Mouse (Mus musculus) heart, embryonic 10.5 days (tissue): ENCODE measurements around the gene Cst9. TPM values are rescaled to one million over a fixed set of nuclear protein-coding genes. Genes with fewer than 3 reads are reported as not detected.

Experiments used
- DNase-seq: peaks from one replicate; pipeline ENCODE4 v3.0.0-alpha.2; 2017; ENCODE audit warnings: low spot score
- H3K27ac ChIP-seq: fragments of 300-500 bp; sonication (generic); 2 replicates; pipeline ENCODE4 v1.5.1; 2016; ENCODE audit warnings: mild to moderate bottlenecking
- H3K27me3 ChIP-seq: fragments of 300-500 bp; sonication (generic); 2 replicates; pipeline ENCODE4 v1.6.1; 2016; ENCODE audit warnings: mild to moderate bottlenecking; ENCODE audit not compliant: poor library complexity, insufficient read depth, severe bottlenecking
- H3K36me3 ChIP-seq: fragments of 300-500 bp; sonication (generic); 2 replicates; pipeline ENCODE4 v1.6.1; 2016; ENCODE audit warnings: mild to moderate bottlenecking, moderate library complexity
- H3K4me1 ChIP-seq: fragments of 300-500 bp; sonication (generic); 2 replicates; pipeline ENCODE4 v1.6.1; 2016; ENCODE audit warnings: mild to moderate bottlenecking
- H3K4me3 ChIP-seq: fragments of 300-500 bp; sonication (generic); 2 replicates; pipeline ENCODE4 v1.5.1; 2016; ENCODE audit warnings: mild to moderate bottlenecking, moderate library complexity
- H3K9me3 ChIP-seq: fragments of 300-500 bp; sonication (generic); 2 replicates; pipeline ENCODE4 v1.6.1; 2016; ENCODE audit warnings: mild to moderate bottlenecking, moderate library complexity
- WGBS: fragments of 180-500 bp; shearing (Covaris S2); methylation state at CpG from one replicate; pipeline ENCODE4 v1.1.7; 2016; 5-methylcytosine and 5-hydroxymethylcytosine counted together
- polyA plus RNA-seq: library from polyadenylated mRNA; unstranded; fragments of >200 nt; fragmentation: Nextera tagmentation; extraction: Ambion mirVana; gene quantifications from 2 replicates; pipeline ENCODE4 v1.2.1, GENCODE M21; 2016

The Cst9 gene
- polyA plus RNA-seq, 1 experiment from 2014 or later, result 0.74 TPM

DNA sequence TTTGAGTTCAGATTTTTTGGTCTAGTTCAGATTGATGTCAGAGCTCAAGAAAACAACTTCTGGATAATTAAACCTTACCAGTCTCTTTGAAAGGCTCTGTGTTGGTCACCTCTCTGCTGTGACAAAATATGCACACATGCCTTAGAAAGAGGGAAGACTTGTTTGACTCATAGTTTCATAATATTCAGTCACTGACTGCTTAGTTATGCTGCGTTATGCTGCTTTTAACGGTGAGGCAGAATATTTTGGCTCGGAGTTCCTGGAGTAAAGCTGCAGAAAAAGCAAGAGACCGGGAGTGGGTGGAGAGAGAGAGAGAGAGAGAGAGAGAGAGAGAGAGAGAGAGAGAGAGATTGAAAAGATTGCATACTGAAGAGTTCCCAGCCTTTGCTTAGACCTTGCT lies 26.0 kb downstream of the Cst9 start:
- Histone ChIP-seq H3K36me3 (no peaks in the 10 kb centered on the region), H3K27ac (no peak overlapping the region), H3K4me3 (no peak overlapping the region), H3K4me1 (peaks cover 24% of the 10 kb centered on the region), H3K27me3 (no peaks in the 10 kb centered on the region), H3K9me3 (no peaks in the 10 kb centered on the region)
- DNase-seq, result no peak
- WGBS, result 86% methylated on average over 4 of the region's 4 CpGs

DNA sequence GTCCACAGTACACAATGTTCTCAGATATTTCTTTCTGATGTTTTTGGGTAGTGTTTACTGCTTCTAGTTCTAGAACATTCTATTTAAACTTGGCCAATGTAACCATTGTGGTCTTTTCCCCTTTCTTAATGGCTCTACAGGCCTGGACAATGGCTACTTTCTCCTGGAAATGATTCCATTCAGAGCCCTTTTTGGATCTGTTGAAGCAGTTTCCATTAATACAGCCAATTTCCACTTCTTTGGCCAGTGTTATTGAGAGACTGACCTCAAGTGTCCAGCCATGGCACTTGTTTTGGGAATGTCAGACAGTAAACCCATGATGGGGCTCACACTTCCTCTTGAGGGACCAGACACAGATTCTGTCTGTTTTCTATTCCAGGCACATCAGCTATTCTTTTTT lies 26.7 kb downstream of the Cst9 start:
- H3K27me3 ChIP-seq, result no peaks in the 10 kb centered on the region
- peaks cover 24% of the 10 kb centered on the region for H3K4me1 ChIP-seq
- H3K4me3 ChIP-seq, result no peak overlapping the region
- no peaks in the 10 kb centered on the region for H3K9me3 ChIP-seq
- no peaks in the 10 kb centered on the region for H3K36me3 ChIP-seq
- H3K27ac ChIP-seq, result no peak overlapping the region
- DNase-seq, result no peak

DNA sequence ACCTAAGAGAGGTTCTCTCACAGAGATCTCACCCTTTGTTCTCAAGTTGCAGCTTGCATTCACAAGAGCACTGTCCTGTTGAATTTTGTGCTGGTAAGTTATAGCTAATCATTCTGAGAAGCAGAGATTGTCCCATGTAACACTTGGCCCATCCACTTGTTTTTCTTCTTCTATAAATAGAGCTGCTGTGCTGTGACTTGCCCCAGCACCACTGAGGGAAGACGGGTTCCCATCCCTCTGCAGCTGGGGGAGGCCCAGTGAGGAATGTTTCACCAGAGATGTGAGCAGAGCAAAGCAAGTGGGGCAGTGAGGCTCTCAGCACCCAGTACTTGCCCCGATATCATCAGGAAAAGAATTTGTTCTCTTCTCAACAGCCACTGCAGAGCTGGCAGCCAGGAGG lies 30.0 kb downstream of the Cst9 start, which contains the start of gene 9230104L09Rik:
Gene 9230104L09Rik (minus strand): TSS at position 73 of the 400 bp plus-strand sequence.
- no peak for DNase-seq
- H3K27ac ChIP-seq, result peak within 1 kb of the TSS; percentile 69
- H3K4me3 ChIP-seq, result peak within 1 kb of the TSS; percentile 3; the same call in 1 of the 2 replicates
- no peaks in the 10 kb centered on the region for H3K36me3 ChIP-seq
- 19% methylated on average over 2 of the region's 2 CpGs for WGBS
- no peaks in the 10 kb centered on the region for H3K27me3 ChIP-seq
- peaks cover 13% of the 10 kb centered on the region; the same call in 1 of the 2 replicates for H3K4me1 ChIP-seq
- no peaks in the 10 kb centered on the region for H3K9me3 ChIP-seq

DNA sequence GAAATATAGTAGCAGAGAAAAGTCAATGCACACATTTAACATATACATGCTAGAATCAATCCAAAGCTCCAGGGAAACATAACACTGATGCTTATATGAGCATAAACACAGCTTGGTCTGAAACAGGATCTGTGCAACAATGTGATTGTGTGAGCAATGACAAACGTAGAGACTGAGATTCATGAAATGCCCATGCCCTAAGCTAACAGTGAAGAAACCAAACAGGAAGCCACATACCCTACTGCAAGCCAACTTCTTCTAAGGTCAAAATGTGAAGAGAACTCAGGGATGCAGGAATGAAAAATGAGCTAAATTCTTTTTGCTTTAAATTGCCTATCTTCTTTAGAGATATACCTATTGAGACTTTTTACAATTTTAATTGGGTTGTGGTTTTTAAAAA lies 34.0 kb downstream of the Cst9 start:
- H3K9me3 ChIP-seq, result no peaks in the 10 kb centered on the region
- no peak overlapping the region for H3K4me3 ChIP-seq
- WGBS, result 76% methylated on average over 1 of the region's 1 CpGs
- H3K27ac ChIP-seq, result no peak overlapping the region
- no peaks in the 10 kb centered on the region for H3K27me3 ChIP-seq
- H3K36me3 ChIP-seq, result peaks cover 27% of the 10 kb centered on the region
- peaks cover 31% of the 10 kb centered on the region for H3K4me1 ChIP-seq
- no peak for DNase-seq

DNA sequence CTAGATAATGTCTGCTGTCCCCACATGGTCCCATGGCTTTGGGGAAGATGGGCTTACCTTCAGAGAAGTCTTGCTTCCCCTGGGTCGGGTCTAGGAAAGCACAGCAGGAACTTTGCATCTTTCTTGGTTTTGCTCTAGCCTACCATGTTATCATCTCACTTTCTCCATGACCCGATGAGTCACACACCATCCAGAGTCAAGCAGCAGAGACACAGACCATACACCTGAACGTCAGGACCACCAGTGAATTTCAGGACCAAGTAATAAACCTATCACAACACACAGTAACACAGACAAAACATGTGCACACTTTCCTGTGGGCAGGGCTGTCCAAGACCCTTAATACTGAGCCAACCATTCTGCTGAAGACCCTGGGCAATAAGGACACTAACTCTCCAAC lies 35.6 kb downstream of the Cst9 start:
- H3K27ac ChIP-seq, result no peak overlapping the region
- H3K27me3 ChIP-seq, result no peaks in the 10 kb centered on the region
- H3K4me1 ChIP-seq, result peaks cover 28% of the 10 kb centered on the region
- WGBS, result 73% methylated on average over 3 of the region's 3 CpGs
- no peak overlapping the region for H3K4me3 ChIP-seq
- peaks cover 27% of the 10 kb centered on the region for H3K36me3 ChIP-seq
- no peaks in the 10 kb centered on the region for H3K9me3 ChIP-seq
- DNase-seq, result no peak

DNA sequence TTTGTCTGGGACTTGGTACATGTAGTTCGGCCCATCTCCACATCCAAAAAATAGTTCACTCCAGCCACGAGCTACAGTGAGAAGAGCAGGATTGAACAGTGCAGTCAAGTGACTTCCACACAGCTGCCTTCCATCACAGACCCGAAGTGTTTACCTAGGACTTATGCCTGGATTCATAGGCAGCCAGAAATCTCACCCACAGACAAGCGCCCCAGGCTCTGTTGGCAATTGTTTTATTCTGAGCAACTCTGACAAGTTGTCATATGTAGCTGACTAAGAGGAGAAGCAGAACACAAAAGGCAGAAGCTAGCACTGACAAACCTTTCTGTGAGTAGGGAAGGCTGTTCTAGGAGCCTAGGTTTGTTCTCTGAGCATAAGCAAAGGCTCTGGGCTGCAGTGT lies 37.9 kb downstream of the Cst9 start:
- 77% methylated on average over 4 of the region's 4 CpGs for whole genome bisulfite sequencing

DNA sequence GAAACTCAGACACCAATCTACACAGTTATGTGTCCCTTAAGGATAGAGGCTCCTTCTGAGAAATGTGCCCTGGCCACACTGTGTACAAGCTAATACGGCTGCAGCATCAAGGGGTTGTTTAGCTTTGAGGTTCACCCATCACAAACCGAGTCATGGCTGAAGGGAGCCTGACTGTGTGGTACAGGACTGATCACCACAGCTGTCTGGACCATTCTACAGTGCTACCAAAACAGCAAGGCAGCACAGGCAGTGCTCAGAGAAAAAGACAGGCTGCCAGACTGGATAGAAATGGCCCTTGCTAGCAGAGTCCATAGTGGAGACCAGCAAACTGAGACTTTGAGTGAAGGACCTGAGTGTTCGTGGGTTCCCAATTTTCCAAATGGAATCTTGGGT lies 39.3 kb downstream of the Cst9 start:
- H3K36me3 ChIP-seq, result peaks cover 27% of the 10 kb centered on the region
- peak overlapping the region; percentile 88 for H3K4me3 ChIP-seq
- peaks cover 61% of the 10 kb centered on the region for H3K4me1 ChIP-seq
- H3K9me3 ChIP-seq, result no peaks in the 10 kb centered on the region
- DNase-seq, result no peak
- H3K27me3 ChIP-seq, result no peaks in the 10 kb centered on the region
- 32% methylated on average over 3 of the region's 3 CpGs for WGBS
- H3K27ac ChIP-seq, result peak overlapping the region; percentile 96

More for the DNA sequence above, 37.9 kb downstream of the Cst9 start:
- Histone ChIP-seq H3K27ac (peak overlapping the region; percentile 63), H3K36me3 (peaks cover 27% of the 10 kb centered on the region), H3K4me3 (peak overlapping the region; percentile 88), H3K9me3 (no peaks in the 10 kb centered on the region), H3K4me1 (peaks cover 47% of the 10 kb centered on the region), H3K27me3 (no peaks in the 10 kb centered on the region)
- no peak for DNase-seq

DNA sequence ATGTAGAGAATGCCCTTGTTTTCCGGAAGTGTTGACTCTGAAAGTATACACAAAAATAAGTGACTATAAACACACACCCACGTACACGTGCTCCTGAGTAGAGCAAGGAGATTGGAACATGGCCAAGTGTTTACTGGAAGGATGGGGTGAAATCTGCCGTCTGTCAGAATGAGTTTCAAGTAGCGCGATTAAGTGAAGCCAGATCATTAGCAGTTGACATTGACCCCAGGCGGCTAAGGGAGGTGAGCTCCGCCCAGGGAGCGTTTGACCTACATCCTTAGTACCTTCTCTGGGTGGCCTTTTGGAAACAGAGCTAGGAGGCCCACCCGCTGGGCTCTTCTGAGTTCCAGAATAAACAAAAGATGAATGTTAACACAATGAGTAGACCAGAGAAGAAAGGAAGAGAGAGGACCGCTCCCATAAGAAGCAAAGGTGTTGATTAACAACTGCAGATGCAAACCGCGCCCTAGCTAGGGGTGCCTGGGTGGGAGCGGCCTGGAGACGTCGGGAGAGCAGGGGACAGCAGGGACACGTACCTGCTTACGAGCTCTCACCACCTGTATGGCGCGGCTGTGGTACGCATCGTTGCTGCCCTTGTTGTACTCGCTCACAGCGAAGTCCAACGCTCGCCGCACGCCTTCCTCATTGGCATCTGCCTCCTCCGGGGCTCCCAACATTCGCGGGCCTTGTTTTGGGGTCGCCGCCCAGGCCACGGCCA lies 39.8 kb downstream of the Cst9 start:
- peaks cover 27% of the 10 kb centered on the region for H3K36me3 ChIP-seq
- H3K4me3 ChIP-seq, result peak overlapping the region; percentile 88
- H3K9me3 ChIP-seq, result no peaks in the 10 kb centered on the region
- H3K4me1 ChIP-seq, result peaks cover 65% of the 10 kb centered on the region
- H3K27me3 ChIP-seq, result no peaks in the 10 kb centered on the region
- H3K27ac ChIP-seq, result peak overlapping the region; percentile 96
- peak; percentile 79 for DNase-seq
- WGBS, result under 1% methylated on average over 34 of the region's 34 CpGs

DNA sequence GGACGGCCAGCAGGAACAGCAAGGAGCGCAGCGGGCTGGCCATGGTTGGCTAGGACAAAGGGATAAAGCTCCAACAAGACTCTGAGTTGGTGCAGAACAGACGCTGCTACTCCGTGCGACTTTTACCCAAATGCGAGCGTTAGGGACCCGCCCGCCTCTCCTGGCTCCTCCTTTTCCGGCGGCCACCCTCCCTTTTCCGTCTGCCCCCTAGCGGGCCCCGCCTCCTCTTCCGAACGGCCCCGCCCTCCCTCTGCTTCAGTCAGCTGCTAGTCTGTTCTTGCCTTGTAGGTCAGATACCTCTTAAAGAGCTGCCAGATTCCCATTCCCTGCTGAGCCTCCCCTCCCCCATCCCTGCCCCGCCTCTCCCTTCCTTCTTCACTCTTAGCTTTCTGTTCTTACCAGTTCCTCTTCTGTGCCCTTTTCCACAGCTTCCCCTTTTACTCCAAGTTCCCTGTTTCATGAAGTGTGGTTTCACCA lies 40.4 kb downstream of the Cst9 start, which contains the start of gene Cst3:
Gene Cst3 (minus strand): TSS at position 358 of the 477 bp plus-strand sequence.
- H3K4me1 ChIP-seq, result peaks cover 65% of the 10 kb centered on the region
- H3K36me3 ChIP-seq, result peaks cover 25% of the 10 kb centered on the region
- peak; percentile 98 for DNase-seq
- no peaks in the 10 kb centered on the region for H3K9me3 ChIP-seq
- peak within 1 kb of the TSS; percentile 96 for H3K27ac ChIP-seq
- no peaks in the 10 kb centered on the region for H3K27me3 ChIP-seq
- peak within 1 kb of the TSS; percentile 88 for H3K4me3 ChIP-seq
- under 1% methylated on average over 19 of the region's 19 CpGs for WGBS

DNA sequence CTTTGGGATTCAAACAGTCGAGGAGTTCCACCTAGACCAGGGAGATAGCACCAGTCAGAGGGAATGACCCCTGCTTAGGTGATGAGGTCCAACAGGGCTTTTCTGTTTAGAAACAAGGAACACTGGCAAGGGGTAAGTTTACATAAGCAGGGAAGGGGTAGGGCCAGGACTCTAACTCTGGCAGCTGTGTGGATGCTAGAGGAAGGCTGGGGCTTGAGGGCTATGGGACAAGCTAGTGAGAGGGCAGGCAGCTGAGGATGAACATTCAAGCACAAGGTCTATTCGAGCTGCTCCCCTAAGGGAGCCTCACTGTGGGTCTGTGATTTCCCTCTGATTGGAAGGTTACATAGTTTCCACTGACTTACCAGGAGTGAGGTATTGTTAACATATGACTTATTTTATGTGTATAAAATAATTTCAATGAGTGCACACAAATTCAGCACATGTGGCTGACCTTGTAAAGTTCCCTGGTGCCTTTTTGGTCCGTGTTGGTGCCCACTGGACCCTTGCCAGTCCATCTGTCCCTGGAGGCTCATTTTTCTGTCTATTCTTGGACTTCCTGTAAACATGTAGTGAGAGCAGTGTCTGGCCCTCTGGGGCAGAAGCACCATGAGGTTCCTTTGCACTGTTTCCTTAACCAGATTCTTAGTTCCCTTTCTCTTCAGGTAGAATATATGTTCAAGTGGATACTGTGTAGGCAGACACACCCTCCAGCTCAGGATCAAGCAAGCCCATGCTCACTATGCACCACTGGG lies 42.2 kb downstream of the Cst9 start:
- no peak for DNase-seq
- no peaks in the 10 kb centered on the region for H3K27me3 ChIP-seq
- peaks cover 63% of the 10 kb centered on the region for H3K4me1 ChIP-seq
- no peak overlapping the region for H3K4me3 ChIP-seq
- 33% methylated on average over 3 of the region's 3 CpGs for WGBS
- no peaks in the 10 kb centered on the region for H3K9me3 ChIP-seq
- peaks cover 8% of the 10 kb centered on the region for H3K36me3 ChIP-seq
- peak overlapping the region; percentile 80 for H3K27ac ChIP-seq

DNA sequence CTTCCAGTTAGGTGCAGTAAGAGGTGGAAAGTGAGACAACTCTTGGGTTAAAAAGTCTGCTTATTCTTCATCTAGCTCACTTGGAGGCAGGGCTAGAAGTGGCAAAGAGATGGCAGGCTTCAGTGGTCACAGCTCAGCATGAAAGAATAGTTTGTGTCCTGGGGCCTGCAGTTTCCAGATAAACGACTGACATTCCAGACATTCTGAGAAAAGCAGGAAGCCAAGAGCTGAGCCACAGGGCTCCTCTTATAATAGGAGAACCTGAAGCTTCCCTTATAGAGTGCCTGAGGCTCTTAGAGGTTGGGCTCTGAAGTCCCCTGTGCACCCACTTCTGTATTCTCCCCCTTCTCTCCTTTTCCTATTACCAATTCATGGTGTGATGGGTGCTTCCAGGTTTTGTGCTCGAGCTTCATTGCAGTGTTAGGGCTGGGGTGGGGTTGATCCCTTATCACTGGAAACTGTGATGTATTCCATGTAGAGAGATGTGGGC lies 43.7 kb downstream of the Cst9 start:
- no peaks in the 10 kb centered on the region for H3K36me3 ChIP-seq
- peak overlapping the region; percentile 80 for H3K27ac ChIP-seq
- WGBS, result 3% methylated on average over 2 of the region's 2 CpGs
- H3K27me3 ChIP-seq, result no peaks in the 10 kb centered on the region
- H3K9me3 ChIP-seq, result no peaks in the 10 kb centered on the region
- no peak for DNase-seq
- peaks cover 48% of the 10 kb centered on the region for H3K4me1 ChIP-seq
- H3K4me3 ChIP-seq, result no peak overlapping the region

DNA sequence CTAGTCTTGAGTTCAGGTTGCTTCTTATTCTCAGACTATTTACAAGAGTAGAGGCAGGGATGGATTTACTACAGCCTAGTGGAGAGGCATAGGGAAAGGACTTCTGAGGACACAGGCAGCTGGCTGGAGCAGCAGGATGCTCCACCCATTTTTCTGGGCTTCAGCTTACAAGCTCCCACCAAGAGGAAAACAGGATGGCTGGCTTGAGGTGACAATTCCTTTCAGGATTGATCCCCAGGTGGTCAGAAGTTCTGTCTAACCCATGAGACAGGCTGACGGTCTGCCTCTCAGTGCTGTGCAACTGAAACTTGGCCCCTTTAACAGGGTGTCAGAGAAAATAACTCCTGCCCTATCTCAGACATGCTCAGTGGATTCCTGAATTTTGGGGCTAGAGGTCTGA lies 44.3 kb downstream of the Cst9 start:
- 11% methylated on average over 1 of the region's 1 CpGs for WGBS
- Histone ChIP-seq H3K27me3 (no peaks in the 10 kb centered on the region), H3K9me3 (no peaks in the 10 kb centered on the region), H3K27ac (peak overlapping the region; percentile 80), H3K36me3 (no peaks in the 10 kb centered on the region), H3K4me1 (peaks cover 43% of the 10 kb centered on the region), H3K4me3 (no peak overlapping the region)
- DNase-seq, result no peak

DNA sequence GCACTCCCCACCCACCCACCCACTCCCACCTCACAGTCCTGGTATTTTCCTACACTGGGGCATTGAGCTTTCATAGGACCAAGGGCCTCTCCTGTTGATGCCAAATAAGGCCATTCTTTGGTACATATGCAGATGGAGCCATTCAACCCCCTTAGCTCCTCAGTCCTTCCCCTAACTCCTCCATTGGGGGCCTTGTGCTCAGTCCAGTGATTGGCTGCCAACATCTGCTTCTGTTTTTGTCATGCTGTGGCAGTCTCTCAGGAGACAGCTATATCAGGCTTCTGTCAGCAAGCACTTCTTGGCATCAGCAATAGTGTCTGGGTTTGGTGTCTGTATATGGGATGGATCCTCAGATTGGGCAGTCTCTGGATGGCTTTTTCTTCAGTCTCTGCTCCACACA lies 49.8 kb downstream of the Cst9 start:
- no peaks in the 10 kb centered on the region for H3K27me3 ChIP-seq
- H3K27ac ChIP-seq, result peak overlapping the region; percentile 59
- H3K9me3 ChIP-seq, result no peaks in the 10 kb centered on the region
- H3K4me1 ChIP-seq, result no peaks in the 10 kb centered on the region; the same call in 1 of the 2 replicates
- H3K36me3 ChIP-seq, result no peaks in the 10 kb centered on the region
- peak; percentile 91 for DNase-seq
- H3K4me3 ChIP-seq, result no peak overlapping the region
